Mouse (Mus musculus): ENCODE measurements around the gene Atg2b.

DNA sequence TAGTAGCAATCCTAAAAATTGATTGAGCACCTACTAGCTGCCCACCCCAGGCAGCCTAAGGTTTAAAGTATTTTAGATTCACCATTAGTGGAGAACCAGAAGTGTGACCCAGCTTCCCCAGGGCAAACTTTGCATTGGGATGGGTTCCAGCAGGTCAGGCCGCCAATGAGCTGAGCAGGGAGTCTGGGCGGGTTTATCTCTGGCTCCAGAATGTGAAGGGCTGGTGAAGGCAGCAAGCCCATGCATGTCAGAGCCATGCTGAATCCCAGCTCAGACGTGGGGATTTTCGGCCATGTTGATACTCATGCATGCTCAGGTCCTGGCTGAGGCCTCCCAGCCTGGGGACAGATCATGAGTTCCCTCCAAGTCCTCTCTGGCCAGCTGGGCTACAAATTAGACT lies 110.7 kb downstream of the Atg2b start:
- TF ChIP-seq CTCF (IDR thresholded peaks at IDR 0.05; ENCODE audit: low read depth, low read length) = no peak
- TF ChIP-seq POLR2A (IDR thresholded peaks at IDR 0.05; ENCODE audit: insufficient read depth, low read length) = no peak
